Mouse (Mus musculus) cerebellum, adult 2 months (tissue): ENCODE results near the gene Kif11. TPM values are rescaled to one million over a fixed set of nuclear protein-coding genes. Genes with fewer than 3 reads are reported as not detected.

ENCODE experiments used
- DNase-seq, 2 experiments: peaks; one replicate each; pipeline ENCODE4 v3.0.0; 2021
- H3K27ac ChIP-seq: fragments of 200-500 bp; 2 replicates; pipeline ENCODE4 v1.5.1; 2012; ENCODE audit warnings: low read length, control low read depth, inconsistent platforms; ENCODE audit not compliant: insufficient read depth
- H3K27me3 ChIP-seq: fragments of 200-500 bp; 2 replicates; pipeline ENCODE4 v1.6.1; 2012; ENCODE audit warnings: inconsistent platforms, mild to moderate bottlenecking, low read length, moderate library complexity; ENCODE audit not compliant: control insufficient read depth, insufficient read depth
- H3K4me1 ChIP-seq: fragments of 200-500 bp; 2 replicates; pipeline ENCODE4 v1.6.1; 2011; ENCODE audit warnings: low read length; ENCODE audit not compliant: control insufficient read depth, insufficient read depth
- H3K4me3 ChIP-seq: fragments of 200-500 bp; replicated peaks from 2 replicates; pipeline ENCODE3; 2011; ENCODE audit warnings: mild to moderate bottlenecking, low read depth, low read length, control low read depth; ENCODE audit not compliant: insufficient read depth
- CTCF ChIP-seq: fragments of 200-500 bp; IDR thresholded peaks from 2 replicates; pipeline ENCODE4 v1.5.1; 2011; ENCODE audit warnings: low read depth, mild to moderate bottlenecking, control low read depth, low read length, moderate library complexity, borderline replicate concordance; ENCODE audit not compliant: insufficient read depth
- POLR2A ChIP-seq: fragments of 200-500 bp; IDR thresholded peaks from 2 replicates; pipeline ENCODE4 v1.6.1; 2011; ENCODE audit warnings: low read length, control low read depth, borderline replicate concordance; ENCODE audit not compliant: insufficient read depth
- WGBS: fragments of 180-500 bp; shearing (Covaris S2); methylation state at CpG from one replicate; pipeline ENCODE4 v1.1.7; 2018; 5-methylcytosine and 5-hydroxymethylcytosine counted together
- polyA plus RNA-seq: library from polyadenylated mRNA; depleted of rRNA; stranded (reverse); fragments of >200 nt; gene quantifications from 2 replicates; pipeline ENCODE4 v1.2.3, GENCODE M21; 2012

The Kif11 gene
- polyA plus RNA-seq, 1 experiment = 0.49 TPM

GRCm38 (mm10) chr19:37440708-37441475, 64.7 kb downstream of the Kif11 start:
- H3K27ac ChIP-seq = no peak overlapping the region
- DNase-seq = no peak
- WGBS = 63% methylated on average over 15 of the region's 16 CpGs
- TF ChIP-seq POLR2A (no peak), CTCF (no peak)
- no peak overlapping the region for H3K4me3 ChIP-seq
- H3K4me1 ChIP-seq = no peaks in the 10 kb centered on the region
- peaks cover 1% of the 10 kb centered on the region; the same call in 1 of the 2 replicates for H3K27me3 ChIP-seq

DNA sequence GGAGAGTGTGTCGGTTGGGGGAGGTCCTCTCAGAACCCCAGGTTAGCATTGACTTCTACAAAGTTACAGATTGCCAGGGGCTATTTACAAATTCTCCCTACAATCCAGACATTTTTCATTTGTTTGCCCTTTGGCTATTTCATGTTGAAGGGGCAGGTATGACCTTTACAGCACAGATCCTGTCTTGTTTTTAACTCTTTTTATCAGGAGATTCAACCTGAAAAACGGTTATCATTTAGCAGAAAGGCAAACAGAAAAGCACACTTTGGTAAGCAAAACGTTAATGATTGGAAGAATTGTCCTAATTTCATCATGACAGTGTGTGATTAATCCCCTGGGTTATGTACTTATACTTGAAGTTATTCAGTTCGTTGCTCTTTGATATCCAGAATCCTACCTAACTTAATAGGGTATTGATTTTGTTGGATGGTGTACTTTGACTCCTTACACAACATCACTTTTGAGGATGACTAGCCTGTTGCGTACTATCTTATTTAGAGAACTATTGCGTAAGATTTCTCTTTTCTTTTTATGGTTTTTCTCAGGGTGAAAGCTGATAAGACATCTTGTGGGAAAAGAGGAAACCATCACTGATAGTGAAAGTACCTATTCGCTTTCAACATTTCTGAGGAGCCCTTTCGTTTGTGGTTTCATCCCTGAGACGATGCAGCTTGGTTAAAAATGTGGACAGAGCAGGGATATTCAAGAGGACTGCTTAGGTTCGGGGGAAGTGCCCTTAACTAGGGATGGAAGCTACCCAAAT, 66.5 kb downstream of the Kif11 start:
- no peak overlapping the region for H3K4me3 ChIP-seq
- TF ChIP-seq POLR2A (no peak), CTCF (no peak)
- H3K27ac ChIP-seq = no peak overlapping the region

GRCm38 (mm10) chr19:37443631-37444140, 67.5 kb downstream of the Kif11 start:
- WGBS = 82% methylated on average over 4 of the region's 4 CpGs
- Histone ChIP-seq H3K27ac (no peak overlapping the region), H3K4me1 (no peaks in the 10 kb centered on the region), H3K27me3 (peaks cover 1% of the 10 kb centered on the region; the same call in 1 of the 2 replicates), H3K4me3 (no peak overlapping the region)
- TF ChIP-seq POLR2A = no peak
- DNase-seq = no peak

More for the DNA sequence above, 66.5 kb downstream of the Kif11 start:
- Histone ChIP-seq H3K27me3 (peaks cover 1% of the 10 kb centered on the region; the same call in 1 of the 2 replicates), H3K4me1 (no peaks in the 10 kb centered on the region)
- 79% methylated on average over 10 of the region's 10 CpGs for WGBS
- DNase-seq = no peak

GRCm38 (mm10) chr19:37448212-37448611, 72.0 kb downstream of the Kif11 start:
- Histone ChIP-seq H3K4me3 (no peak overlapping the region), H3K4me1 (no peaks in the 10 kb centered on the region), H3K27me3 (no peaks in the 10 kb centered on the region), H3K27ac (no peak overlapping the region)
- no peak for TF ChIP-seq CTCF
- TF ChIP-seq POLR2A = no peak
- no peak for DNase-seq
- WGBS = 75% methylated on average over 5 of the region's 5 CpGs

GRCm38 (mm10) chr19:37449246-37449645, 73.0 kb downstream of the Kif11 start:
- Histone ChIP-seq H3K27ac (no peak overlapping the region), H3K27me3 (no peaks in the 10 kb centered on the region), H3K4me3 (no peak overlapping the region), H3K4me1 (no peaks in the 10 kb centered on the region)
- whole genome bisulfite sequencing = 88% methylated on average over 3 of the region's 3 CpGs
- no peak for DNase-seq
- no peak for TF ChIP-seq POLR2A
- no peak for TF ChIP-seq CTCF

GRCm38 (mm10) chr19:37455528-37455927, 79.3 kb downstream of the Kif11 start:
- H3K4me3 ChIP-seq = no peak overlapping the region
- H3K4me1 ChIP-seq = no peaks in the 10 kb centered on the region
- DNase-seq = no peak
- WGBS = 92% methylated on average over 2 of the region's 2 CpGs
- H3K27ac ChIP-seq = no peak overlapping the region
- H3K27me3 ChIP-seq = no peaks in the 10 kb centered on the region
- TF ChIP-seq POLR2A (no peak), CTCF (no peak)

DNA sequence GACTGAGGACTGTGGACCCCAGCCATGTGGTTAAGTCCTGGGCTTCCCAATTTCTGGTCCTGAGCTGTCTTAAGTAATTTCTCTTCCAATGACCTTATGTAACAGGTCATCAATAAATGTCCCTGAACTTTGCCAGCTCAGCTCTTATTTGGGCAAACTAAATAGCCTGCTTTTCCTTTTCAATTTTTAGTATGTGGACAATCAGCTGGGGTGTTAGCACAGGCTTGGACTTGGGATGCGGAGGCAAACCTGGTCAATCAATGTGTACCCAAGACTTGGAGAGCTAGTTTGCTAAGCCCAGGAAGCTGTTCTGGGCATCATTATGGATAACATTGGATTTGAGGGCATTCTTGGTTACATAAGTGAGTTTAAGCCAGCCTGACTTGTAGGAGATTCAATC, 79.8 kb downstream of the Kif11 start:
- H3K27me3 ChIP-seq = no peaks in the 10 kb centered on the region
- WGBS = 98% methylated on average over 1 of the region's 1 CpGs
- H3K27ac ChIP-seq = no peak overlapping the region
- no peak for TF ChIP-seq CTCF
- TF ChIP-seq POLR2A = no peak
- no peak for DNase-seq
- H3K4me3 ChIP-seq = no peak overlapping the region
- no peaks in the 10 kb centered on the region for H3K4me1 ChIP-seq

DNA sequence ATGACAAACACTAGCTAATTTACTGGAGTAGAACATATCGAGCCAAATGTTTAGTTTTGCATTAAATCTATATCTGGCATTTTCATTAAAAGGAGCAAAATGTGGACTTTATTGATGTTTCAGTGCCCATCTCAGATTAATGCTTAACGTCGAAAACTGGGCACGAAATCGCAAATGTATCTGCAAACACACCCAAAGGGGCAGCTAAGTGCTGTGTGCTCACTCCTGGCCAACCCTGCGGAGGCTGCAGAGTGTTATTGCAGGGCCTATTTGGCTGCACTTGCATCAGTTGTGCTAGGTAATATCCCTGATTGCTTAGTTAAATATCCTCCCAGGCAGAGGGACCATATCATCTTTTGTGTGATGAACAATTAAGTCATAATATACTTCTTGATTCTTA, 81.8 kb downstream of the Kif11 start:
- TF ChIP-seq POLR2A (no peak), CTCF (no peak)

More for the DNA sequence above, 81.8 kb downstream of the Kif11 start:
- Histone ChIP-seq H3K4me1 (no peaks in the 10 kb centered on the region), H3K27me3 (no peaks in the 10 kb centered on the region), H3K4me3 (no peak overlapping the region), H3K27ac (no peak overlapping the region)
- no peak for DNase-seq
- WGBS = 83% methylated on average over 6 of the region's 6 CpGs
